Mouse (Mus musculus): ENCODE results near the gene Gm5565. TPM values are rescaled to one million over a fixed set of nuclear protein-coding genes. Genes with fewer than 3 reads are reported as not detected.
"Not testable (repeated sequence)": the region's sequence is repeated elsewhere in the genome, so short reads cannot be mapped to it uniquely, and the experiment has no call there.

The Gm5565 gene
- not detected for total RNA-seq (2021)

DNA sequence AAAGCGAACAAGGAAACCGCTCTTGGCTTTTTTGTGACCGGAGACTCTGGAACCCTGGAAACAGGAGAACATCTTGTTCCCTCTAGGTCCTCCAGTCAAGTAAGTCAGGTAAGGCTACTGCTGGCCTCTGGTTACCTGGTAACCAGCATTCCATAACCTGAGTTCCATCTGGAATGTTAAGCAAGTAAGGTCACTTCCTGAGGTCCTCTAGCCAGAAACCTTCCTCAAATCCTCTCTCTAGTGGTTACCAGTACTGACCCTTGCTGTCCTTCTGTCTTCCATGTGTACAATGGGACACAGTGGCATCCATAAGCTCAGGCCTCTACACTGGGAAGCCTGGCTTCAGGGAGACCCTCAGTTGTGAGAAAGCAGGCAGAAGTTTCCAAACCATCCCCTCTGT is at the start of gene Gm5565:
Gm5565 (minus strand) TSS at position 101 of the 400 bp plus-strand sequence.
- DNase-seq (ENCODE audit: extremely low spot score in 1 of 2, low spot score in 2 of 2); intact Hi-C loops (cut with DNase I): not testable (repeated sequence)

DNA sequence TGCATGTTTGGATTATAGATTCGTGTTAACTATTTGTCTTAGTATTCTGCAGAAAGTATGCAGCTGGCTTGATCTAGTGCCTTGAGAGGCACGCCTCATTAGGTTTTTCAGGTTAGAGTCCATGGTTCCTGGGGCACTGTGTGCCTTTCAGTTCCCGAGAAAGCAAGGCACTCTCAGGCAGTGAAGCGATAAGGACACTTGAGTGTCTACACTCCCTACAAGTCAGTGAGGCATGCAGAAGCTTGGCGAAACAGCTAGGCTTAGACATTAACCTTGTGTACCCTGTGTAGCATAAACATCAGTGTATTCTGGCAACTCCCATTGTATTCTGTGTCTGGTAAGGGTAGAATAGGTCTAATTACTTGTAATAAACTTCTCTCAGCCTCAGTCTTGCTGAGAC is 45.2 kb upstream of the Gm5565 start:
- intact Hi-C loops (cut with DNase I) = no loop called here
- no peak for DNase-seq (ENCODE audit: extremely low spot score in 1 of 2, low spot score in 2 of 2)

DNA sequence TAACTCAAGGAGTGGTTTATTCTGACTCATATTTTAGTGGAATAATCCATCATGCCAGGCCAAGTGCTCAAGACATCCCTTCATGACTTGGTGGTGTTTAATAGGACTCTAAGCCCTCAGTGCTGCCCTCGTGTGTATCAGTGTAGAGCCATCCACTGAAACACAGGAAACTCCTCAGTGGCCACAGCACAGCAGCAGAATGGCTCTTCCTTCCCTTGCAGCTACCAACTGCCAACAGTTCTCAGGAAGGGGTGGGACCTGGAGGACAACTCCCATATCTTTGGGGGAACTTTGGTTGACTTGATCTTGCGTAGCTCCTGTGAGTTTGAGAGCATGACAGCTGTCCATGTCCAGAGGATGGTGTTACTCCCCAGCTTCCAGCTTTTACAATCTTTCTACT is 43.6 kb upstream of the Gm5565 start:
- DNase-seq (ENCODE audit: extremely low spot score in 1 of 2, low spot score in 2 of 2) = no peak
- intact Hi-C loops (cut with DNase I) = no loop called here

DNA sequence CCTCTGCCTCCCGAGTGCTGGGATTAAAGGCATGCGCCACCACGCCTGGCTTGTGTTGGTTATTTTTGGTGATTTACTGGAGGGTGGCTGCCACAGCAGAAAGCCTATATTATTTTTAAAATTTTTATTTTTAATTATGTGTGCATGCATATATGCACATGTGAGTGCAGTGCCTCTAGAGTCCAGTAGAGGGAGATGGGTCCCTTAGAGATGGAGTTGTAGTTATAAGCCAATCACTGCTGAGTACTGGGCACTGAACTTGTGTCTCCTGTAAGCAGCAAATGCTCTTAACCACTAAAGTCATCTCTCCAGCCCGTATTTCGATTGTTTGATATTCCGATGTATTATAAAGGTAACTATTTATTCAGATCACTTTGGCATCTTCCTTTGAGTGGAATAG is 40.2 kb upstream of the Gm5565 start:
- no peak for DNase-seq (ENCODE audit: extremely low spot score in 1 of 2, low spot score in 2 of 2)
- intact Hi-C loops (cut with DNase I) = no loop called here

DNA sequence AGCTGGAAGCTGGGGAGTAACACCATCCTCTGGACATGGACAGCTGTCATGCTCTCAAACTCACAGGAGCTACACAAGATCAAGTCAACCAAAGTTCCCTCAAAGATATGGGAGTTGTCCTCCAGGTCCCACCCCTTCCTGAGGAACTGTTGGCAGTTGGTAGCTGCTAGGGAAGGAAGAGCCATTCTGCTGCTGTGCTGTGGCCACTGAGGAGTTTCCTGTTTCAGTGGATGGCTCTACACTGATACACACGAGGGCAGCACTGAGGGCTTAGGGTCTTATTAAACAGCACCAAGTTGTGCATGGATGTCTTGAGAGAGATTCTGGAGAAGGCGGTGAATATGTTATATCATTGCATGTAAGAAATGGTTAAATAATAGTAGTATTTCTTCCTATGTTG is 39.2 kb upstream of the Gm5565 start:
- intact Hi-C loops (cut with DNase I) = no loop called here
- DNase-seq (ENCODE audit: extremely low spot score in 1 of 2, low spot score in 2 of 2) = no peak

DNA sequence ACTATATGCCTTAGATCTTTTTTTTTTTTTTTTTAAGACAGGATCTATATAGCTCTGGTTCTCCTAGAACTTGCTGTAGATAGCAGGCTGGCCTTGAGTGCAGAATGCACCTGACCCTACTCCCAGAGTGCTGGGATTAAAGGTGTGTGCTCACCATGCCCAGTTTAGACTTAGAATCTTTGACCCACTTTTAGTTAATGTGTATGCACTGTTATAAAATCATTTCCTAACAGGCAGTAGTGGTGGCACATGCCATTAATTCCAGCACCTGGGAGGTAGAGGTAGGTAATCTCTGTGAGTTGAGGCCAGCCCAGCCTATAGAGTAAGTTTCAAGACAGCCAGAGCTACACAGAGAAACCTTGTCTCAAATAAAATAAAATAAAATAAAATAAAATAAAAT is 38.7 kb upstream of the Gm5565 start:
- no peak for DNase-seq (ENCODE audit: extremely low spot score in 1 of 2, low spot score in 2 of 2)
- intact Hi-C loops (cut with DNase I) = no loop called here

DNA sequence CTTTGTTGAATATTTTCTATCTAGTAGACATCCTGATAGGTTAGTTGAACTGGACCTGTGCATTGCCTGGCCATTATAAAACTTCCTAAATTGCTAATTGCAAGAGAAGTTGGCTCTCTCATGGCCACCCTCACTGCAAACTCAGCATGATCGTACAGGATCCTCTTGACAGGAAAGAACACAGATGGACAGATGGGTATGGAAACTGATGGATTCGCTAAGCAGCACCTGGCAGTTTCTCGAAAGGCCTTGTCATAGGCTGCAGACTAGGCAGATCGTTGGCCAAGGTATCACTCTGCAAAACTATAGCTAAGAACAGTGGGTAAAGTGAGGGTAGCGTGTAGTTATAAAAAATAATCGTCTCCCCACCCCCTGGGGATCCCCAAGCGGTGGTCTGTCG is 33.0 kb upstream of the Gm5565 start:
- intact Hi-C loops (cut with DNase I) = no loop called here
- no peak for DNase-seq (ENCODE audit: extremely low spot score in 1 of 2, low spot score in 2 of 2)

DNA sequence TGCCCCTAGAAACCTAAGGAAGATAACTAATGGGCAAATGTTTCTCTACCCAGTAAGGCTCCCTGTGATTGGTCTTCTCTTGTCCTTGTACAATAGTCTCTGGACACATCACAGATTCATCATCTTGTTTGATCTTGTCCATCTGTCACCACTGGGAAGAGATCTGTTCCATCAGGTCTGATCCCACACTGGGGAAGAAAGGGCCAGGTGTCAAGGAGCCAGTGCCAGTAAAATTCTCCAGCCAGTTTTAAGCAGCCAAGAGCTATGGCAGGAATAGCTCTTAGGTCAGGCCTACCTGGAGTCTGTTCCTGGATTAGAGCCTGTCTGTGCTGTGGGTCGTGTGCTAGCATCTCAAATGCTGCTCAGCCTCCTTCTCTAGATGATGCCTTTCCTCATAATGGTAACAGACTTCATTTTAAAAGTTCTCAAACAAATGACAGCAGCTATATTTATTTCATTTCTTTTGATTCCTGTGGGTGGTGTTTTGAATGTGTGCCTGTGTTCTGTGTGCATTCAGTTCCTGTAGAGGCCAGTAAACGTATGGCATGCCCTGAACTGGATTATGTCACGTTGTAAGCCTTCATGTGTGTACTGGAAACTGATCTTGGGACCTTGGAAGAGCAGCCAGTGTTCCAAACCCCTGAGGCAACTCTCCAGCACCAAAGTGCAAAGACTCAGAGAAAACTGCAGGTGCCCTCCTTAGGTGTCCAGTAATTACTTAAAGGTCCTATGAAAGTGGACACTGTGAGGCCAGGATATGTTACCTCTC is 30.3 kb upstream of the Gm5565 start:
- DNase-seq (ENCODE audit: extremely low spot score in 1 of 2, low spot score in 2 of 2) = no peak
- intact Hi-C loops (cut with DNase I) = no loop called here

DNA sequence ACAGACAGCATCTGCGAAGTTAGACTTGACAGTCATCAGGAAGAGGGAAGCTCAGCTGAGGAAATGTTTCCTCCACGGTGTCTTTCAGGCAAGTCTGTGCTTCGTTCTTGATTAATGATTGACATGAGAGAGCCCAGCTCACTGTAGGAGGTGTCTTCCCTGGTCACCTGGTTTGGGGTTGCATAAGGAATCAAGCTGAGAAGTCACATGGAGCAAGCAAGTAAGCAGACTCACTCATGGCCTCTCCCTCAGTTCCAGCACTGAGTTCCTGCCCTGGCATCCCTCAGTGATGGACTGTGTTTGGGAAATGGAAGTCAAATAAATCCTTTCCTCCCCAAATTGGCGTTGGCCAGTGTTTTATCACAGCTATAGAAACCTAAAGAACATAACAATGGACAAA is 29.8 kb upstream of the Gm5565 start:
- intact Hi-C loops (cut with DNase I) = no loop called here
- DNase-seq (ENCODE audit: extremely low spot score in 1 of 2, low spot score in 2 of 2) = no peak

DNA sequence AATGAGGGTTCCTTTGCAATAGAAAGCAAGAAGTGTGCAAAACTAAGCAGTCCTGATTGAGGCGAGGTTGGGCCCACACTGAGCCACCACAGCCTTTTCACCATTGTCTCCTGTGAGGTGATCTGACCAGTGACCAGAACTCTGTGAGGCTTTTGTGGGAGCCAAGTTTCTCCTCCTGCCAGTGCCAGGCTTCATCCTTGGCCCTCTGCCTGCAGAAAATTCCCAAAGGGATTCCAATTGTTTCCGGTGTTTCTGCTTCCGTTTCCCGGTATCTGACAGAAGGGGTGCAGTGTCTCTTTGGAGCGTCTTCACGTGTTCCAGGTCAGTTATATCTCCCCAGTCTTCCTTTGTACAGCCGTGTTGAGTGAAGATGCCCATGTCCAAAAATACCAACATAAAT is 28.4 kb upstream of the Gm5565 start:
- intact Hi-C loops (cut with DNase I) = no loop called here
- DNase-seq (ENCODE audit: extremely low spot score in 1 of 2, low spot score in 2 of 2) = no peak

DNA sequence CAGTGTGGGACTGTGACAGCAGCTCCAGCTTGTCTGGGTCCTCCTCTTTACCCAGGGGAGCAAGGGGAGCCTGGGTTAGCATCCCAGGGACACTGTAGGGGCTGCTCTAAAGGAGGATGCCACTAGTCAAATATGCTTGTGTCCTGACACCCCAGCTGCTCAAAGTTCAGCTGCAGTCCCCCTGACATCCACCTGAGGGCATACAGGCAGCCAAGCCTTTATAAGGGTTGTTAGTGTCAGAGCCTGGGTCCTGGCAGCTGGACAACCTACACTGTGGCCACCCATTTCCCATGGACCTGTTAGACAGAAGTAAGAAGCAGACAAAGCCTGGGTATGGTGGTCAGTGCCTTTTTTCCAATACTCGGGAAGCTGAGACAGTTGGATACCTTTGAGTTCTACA is 27.8 kb upstream of the Gm5565 start:
- intact Hi-C loops (cut with DNase I) = no loop called here
- no peak for DNase-seq (ENCODE audit: extremely low spot score in 1 of 2, low spot score in 2 of 2)

DNA sequence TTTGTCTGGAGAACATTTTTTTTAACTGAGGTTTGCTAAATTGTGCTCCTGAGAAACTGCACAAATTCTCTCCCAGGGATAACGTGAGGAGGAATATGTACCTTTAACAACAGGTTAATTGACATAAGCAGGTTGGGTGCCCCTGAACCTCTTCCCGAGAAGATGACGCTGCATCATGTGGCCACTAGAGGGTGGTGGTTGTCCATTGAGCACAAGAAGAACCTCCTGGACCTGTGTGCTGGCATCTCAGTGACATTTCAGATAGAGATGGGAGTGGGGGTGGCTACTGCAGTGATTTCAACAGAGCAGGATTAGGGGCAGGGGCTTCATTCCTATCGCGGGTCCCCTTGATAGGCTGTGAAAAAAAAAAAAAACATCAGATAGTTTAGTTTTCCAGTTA is 27.1 kb upstream of the Gm5565 start:
- DNase-seq (ENCODE audit: extremely low spot score in 1 of 2, low spot score in 2 of 2) = peak; percentile 31 to 60
- intact Hi-C loops (cut with DNase I) = not testable (repeated sequence)

DNA sequence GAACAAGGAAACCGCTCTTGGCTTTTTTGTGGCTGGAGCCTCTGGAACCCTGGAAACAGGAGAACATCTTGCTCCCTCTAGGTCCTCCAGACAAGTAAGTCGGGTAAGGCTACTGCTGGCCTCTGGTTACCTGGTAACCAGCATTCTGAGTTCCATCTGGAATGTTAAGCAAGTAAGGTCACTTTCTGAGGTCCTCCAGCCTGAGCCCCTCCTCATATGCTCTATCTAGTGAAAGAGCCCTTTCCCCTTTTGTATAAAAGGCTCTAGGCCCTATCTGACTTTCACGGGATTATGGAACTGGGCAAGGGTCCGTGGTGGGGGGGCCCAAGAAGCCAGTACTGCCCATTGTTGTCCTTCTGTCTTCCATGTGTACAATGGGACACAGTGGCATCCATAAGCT is 24.9 kb upstream of the Gm5565 start, which contains the start of gene 1700001J03Rik:
1700001J03Rik (minus strand) TSS at position 101 of the 400 bp plus-strand sequence.
- intact Hi-C loops (cut with DNase I) = not testable (repeated sequence)

DNA sequence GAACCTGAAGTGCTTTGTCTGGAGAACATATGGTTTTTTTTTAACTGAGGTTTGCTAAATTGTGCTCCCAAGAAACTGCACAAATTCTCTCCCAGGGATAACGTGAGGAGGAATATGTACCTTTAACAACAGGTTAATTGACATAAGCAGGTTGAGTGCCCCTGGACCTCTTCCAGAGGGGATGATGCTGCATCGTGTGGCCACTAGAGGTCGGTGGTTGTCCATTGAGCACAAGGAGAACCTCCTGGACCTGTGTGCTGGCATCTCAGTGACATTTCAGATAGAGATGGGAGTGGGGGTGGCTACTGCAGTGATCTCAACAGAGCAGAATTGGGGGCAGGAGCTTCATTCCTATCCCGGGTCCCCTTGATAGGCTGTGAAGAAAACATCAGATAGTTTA is 12.4 kb upstream of the Gm5565 start:
- DNase-seq (ENCODE audit: extremely low spot score in 1 of 2, low spot score in 2 of 2); intact Hi-C loops (cut with DNase I): not testable (repeated sequence)

More for the DNA sequence above, 24.9 kb upstream of the Gm5565 start, which contains the start of gene 1700001J03Rik:
- not testable (repeated sequence) for DNase-seq (ENCODE audit: extremely low spot score in 1 of 2, low spot score in 2 of 2)

DNA sequence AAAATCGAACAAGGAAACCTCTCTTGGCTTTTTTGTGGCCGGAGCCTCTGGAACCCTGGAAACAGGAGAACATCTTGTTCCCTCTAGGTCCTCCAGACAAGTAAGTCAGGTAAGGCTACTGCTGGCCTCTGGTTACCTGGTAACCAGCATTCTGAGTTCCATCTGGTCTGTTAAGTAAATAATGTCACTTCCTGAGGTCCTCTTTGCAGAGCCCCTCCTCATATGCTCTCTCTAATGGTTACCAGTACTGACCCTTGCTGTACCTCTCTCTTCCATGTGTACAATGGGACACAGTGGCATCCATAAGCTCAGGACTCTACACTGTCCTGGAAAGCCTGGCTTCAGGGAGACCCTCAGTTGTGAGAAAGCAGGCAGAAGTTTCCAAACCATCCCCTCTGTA is 10.3 kb upstream of the Gm5565 start, which contains the start of gene Gm6309:
Gm6309 (minus strand) TSS at position 101 of the 400 bp plus-strand sequence.
- DNase-seq (ENCODE audit: extremely low spot score in 1 of 2, low spot score in 2 of 2); intact Hi-C loops (cut with DNase I): not testable (repeated sequence)

DNA sequence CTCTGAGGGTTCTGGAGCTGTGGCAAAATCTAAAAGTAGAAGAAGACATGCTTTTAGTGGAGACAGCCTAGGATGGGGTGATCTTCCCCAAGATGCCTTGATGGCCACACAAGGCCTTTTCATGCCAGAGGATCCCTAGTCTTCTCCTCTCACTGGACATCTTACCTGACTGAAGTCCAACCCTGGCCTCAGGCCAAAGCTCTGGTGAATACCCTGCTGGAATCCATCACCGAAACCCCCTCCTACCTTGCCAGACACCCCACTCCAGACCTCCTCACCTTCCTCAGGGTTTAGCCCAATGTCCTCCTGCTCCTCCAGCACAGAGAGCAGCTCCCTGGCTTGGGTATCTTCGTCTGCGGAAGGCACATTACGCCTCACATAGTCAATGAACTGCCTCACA is 2.0 kb downstream of the Gm5565 start:
- intact Hi-C loops (cut with DNase I) = not testable (repeated sequence)
- peak in 1 of 2 experiments; percentile 26 for DNase-seq (ENCODE audit: extremely low spot score in 1 of 2, low spot score in 2 of 2)

DNA sequence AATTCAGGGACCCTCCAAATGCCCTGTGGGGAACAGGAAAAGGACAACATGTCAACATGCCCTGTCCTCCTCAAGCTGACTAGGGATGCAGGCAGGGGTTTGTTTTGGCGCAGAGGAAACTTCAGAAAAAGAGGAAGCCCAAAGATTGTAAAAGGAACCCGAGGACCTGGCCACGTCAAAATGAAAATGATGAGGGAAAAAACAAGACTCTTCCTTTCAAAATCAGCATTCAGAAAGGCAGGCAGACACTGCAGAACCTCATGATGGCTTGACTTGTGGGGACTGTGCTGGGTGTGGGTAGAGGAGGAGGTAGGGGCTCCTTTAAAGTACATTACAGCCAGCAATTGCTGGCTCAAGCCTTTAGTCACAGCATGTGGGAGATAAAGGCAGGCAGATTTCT is 9.9 kb downstream of the Gm5565 start:
- intact Hi-C loops (cut with DNase I) = no loop called here
- no peak for DNase-seq (ENCODE audit: extremely low spot score in 1 of 2, low spot score in 2 of 2)

DNA sequence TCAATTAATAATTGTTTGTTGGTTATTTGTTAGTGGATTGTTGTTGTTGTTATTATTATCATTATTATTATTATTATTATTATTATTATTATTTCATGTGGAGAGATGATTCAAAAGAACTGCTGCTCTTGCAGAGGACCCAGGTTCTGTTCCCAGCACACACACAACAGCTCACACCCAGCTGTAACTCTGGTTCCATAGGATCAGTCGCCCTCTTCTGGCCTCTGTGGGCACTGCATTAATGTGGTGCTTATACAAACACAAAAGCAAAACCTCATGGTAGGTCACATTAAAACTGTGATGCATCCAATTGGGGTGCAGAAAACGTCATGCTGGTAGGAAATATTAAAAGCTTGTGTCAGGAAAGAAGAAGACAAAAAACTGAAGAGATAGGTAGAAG is 12.4 kb downstream of the Gm5565 start:
- intact Hi-C loops (cut with DNase I) = no loop called here
- DNase-seq (ENCODE audit: extremely low spot score in 1 of 2, low spot score in 2 of 2) = no peak

Data from left cerebral cortex, postnatal 10 days (tissue).